Mouse (Mus musculus): Measurements from ENCODE around the gene Zfp281.

DNA sequence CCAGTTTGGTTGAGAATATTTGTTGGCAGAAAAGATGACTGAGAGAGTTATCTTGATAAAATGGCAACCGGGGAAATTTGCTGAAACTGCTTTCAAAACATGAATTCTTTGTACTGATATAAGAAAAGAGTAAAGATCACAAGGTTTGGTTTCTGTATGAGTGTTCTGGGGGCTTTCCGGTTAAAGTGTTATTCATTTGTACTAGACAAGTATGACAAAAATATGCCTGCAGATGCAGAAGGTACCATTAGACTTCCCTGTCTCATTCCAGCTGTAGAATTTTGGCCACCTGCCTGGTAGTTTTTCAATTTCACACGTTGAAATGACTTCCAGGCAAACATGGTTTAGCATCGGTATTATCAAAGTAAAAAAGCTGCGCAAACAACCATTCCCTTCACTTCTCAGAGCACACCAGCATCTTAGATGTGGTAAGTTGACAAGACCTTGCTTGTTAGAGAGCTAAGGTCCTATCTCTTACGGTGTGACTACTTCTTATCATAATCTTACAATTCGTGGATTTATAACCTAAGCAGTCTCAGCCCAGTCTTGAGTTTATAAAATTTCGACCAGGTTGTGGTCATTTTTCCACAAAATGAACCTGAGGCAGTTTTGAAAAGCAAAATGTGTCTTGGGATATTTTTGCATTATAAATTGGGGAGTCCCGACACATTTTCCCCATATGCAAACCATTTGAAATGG, 23.9 kb upstream of the Zfp281 start:
- TF ChIP-seq POLR2A (IDR thresholded peaks at IDR 0.05; ENCODE audit: borderline replicate concordance, extremely low read depth, low read depth, low read length) (no peak), CTCF (IDR thresholded peaks at IDR 0.05; ENCODE audit: insufficient read depth, low read length) (no peak)

All from lung, adult 2 months (tissue).